Mouse (Mus musculus) MEL (cell line): ENCODE results near the gene Pml. TPM values are rescaled to one million over a fixed set of nuclear protein-coding genes. Genes with fewer than 3 reads are reported as not detected.

Experiments used
- DNase-seq: peaks from one replicate; pipeline ENCODE4 v3.0.0; 2011; ENCODE audit warnings: low read depth, low spot score
- H3K27ac ChIP-seq: 2 replicates; pipeline ENCODE4 v1.5.1; 2012; ENCODE audit warnings: low read depth, mild to moderate bottlenecking, control low read depth, low read length, moderate library complexity; ENCODE audit not compliant: control insufficient read depth
- H3K27me3 ChIP-seq, 2 experiments: fragments of 150-350 bp in 1 of 2; sonication (generic) in 1 of 2; 2 replicates each; pipeline ENCODE4 v1.6.1; 2012; ENCODE audit warnings: low read length in 2 of 2, mild to moderate bottlenecking in 2 of 2, improper control_type of control experiment in 1 of 2, moderate library complexity in 1 of 2; ENCODE audit not compliant: insufficient read depth in 2 of 2, control insufficient read depth in 1 of 2
- H3K36me3 ChIP-seq, 2 experiments: 2 replicates each; pipeline ENCODE4 v1.6.1; 2012 to 2014; ENCODE audit warnings: low read length in 2 of 2, improper control_type of control experiment in 1 of 2, inconsistent platforms in 1 of 2, mild to moderate bottlenecking in 1 of 2; ENCODE audit not compliant: insufficient read depth in 2 of 2, control insufficient read depth in 1 of 2
- H3K4me1 ChIP-seq, 2 experiments: fragments of 150-350 bp in 1 of 2; sonication (generic) in 1 of 2; 2 replicates each; pipeline ENCODE4 v1.6.1; 2012; ENCODE audit warnings: low read length in 2 of 2, improper control_type of control experiment in 1 of 2, mild to moderate bottlenecking in 1 of 2; ENCODE audit not compliant: insufficient read depth in 2 of 2, control insufficient read depth in 1 of 2
- H3K4me3 ChIP-seq, 2 experiments: fragments of 150-350 bp in 1 of 2; sonication (generic) in 1 of 2; 2 replicates each; pipeline ENCODE4 v1.5.1; 2012; ENCODE audit warnings: low read depth in 2 of 2, low read length in 2 of 2, mild to moderate bottlenecking in 2 of 2, moderate library complexity in 2 of 2, control low read depth in 1 of 2, improper control_type of control experiment in 1 of 2; ENCODE audit not compliant: control insufficient read depth in 1 of 2, insufficient read depth in 1 of 2
- H3K79me2 ChIP-seq: 2 replicates; pipeline ENCODE4 v1.6.1; 2012; ENCODE audit warnings: mild to moderate bottlenecking, low read length, moderate library complexity; ENCODE audit not compliant: control insufficient read depth, poor library complexity, insufficient read depth
- H3K9ac ChIP-seq: 2 replicates; pipeline ENCODE4 v1.6.1; 2012; ENCODE audit warnings: low read depth, mild to moderate bottlenecking, control low read depth, low read length, moderate library complexity; ENCODE audit not compliant: control insufficient read depth, poor library complexity, severe bottlenecking
- H3K9me3 ChIP-seq: fragments of 150-350 bp; sonication (generic); replicated peaks from 2 replicates; pipeline ENCODE4 v1.6.1; 2012; ENCODE audit warnings: mild to moderate bottlenecking, low read length, improper control_type of control experiment, moderate library complexity; ENCODE audit not compliant: insufficient read depth
- CHD1 ChIP-seq: IDR thresholded peaks from 2 replicates; pipeline ENCODE4 v1.6.1; 2012; ENCODE audit warnings: low read depth, mild to moderate bottlenecking, inconsistent platforms, low read length, improper control_type of control experiment
- CHD2 ChIP-seq: IDR thresholded peaks from 2 replicates; pipeline ENCODE4 v1.6.1; 2011; ENCODE audit warnings: low read length, improper control_type of control experiment
- CTCF ChIP-seq, 3 experiments: IDR thresholded peaks in 2 of 3; conservative IDR thresholded peaks in 1 of 3; 2 replicates each; pipeline ENCODE4 v1.5.1; 2011 to 2012; ENCODE audit warnings: low read length in 3 of 3, low read depth in 2 of 3, mild to moderate bottlenecking in 2 of 3, improper control_type of control experiment in 1 of 3, inconsistent platforms in 1 of 3, mixed read lengths in 1 of 3, moderate library complexity in 1 of 3; ENCODE audit not compliant: control insufficient read depth in 1 of 3, insufficient read depth in 1 of 3, poor library complexity in 1 of 3, severe bottlenecking in 1 of 3
- E2F4 ChIP-seq: IDR thresholded peaks from 2 replicates; pipeline ENCODE4 v1.6.1; 2011; ENCODE audit warnings: low read depth, low read length, improper control_type of control experiment, borderline replicate concordance
- GABPA ChIP-seq: IDR thresholded peaks from 2 replicates; pipeline ENCODE4 v1.6.1; 2012; ENCODE audit warnings: low read depth, mild to moderate bottlenecking, inconsistent platforms, low read length, improper control_type of control experiment, moderate library complexity
- GATA1 ChIP-seq: IDR thresholded peaks from 2 replicates; pipeline ENCODE4 v1.6.1; 2011; ENCODE audit warnings: low read depth, low read length, improper control_type of control experiment
- HCFC1 ChIP-seq: IDR thresholded peaks from 2 replicates; pipeline ENCODE4 v1.6.1; 2012; ENCODE audit warnings: low read depth, mild to moderate bottlenecking, inconsistent platforms, low read length, improper control_type of control experiment, moderate library complexity
- JUND ChIP-seq: IDR thresholded peaks from 2 replicates; pipeline ENCODE4 v1.6.1; 2011; ENCODE audit warnings: low read depth, mild to moderate bottlenecking, improper control_type of control experiment, low read length
- KAT2A ChIP-seq: conservative IDR thresholded peaks from 2 replicates; pipeline ENCODE4 v1.6.1; 2012; ENCODE audit warnings: low read depth, low read length, improper control_type of control experiment, inconsistent platforms
- MAX ChIP-seq: IDR thresholded peaks from 2 replicates; pipeline ENCODE4 v1.6.1; 2011; ENCODE audit warnings: low read length, improper control_type of control experiment
- MEF2A ChIP-seq: IDR thresholded peaks from 2 replicates; pipeline ENCODE4 v1.6.1; 2014; ENCODE audit warnings: low read depth, mild to moderate bottlenecking, inconsistent platforms, low read length, improper control_type of control experiment; ENCODE audit not compliant: poor library complexity, insufficient replicate concordance, severe bottlenecking; ENCODE audit errors: extremely low read depth
- NELFE ChIP-seq: IDR thresholded peaks from 2 replicates; pipeline ENCODE4 v1.6.1; 2011; ENCODE audit warnings: low read depth, low read length, improper control_type of control experiment
- POLR2AphosphoS2 ChIP-seq: IDR thresholded peaks from 2 replicates; pipeline ENCODE4 v1.6.1; 2011; ENCODE audit warnings: low read length, improper control_type of control experiment
- SIN3A ChIP-seq: IDR thresholded peaks from 2 replicates; pipeline ENCODE4 v1.6.1; 2012; ENCODE audit warnings: low read length, improper control_type of control experiment, inconsistent platforms
- TAL1 ChIP-seq: IDR thresholded peaks from 2 replicates; pipeline ENCODE4 v1.6.1; 2012; ENCODE audit warnings: mild to moderate bottlenecking, inconsistent platforms, low read length, moderate library complexity, mixed read lengths
- UBTF ChIP-seq: IDR thresholded peaks from 2 replicates; pipeline ENCODE4 v1.6.1; 2012; ENCODE audit warnings: low read depth, mild to moderate bottlenecking, inconsistent platforms, low read length, improper control_type of control experiment, moderate library complexity, borderline replicate concordance; ENCODE audit not compliant: insufficient read depth
- ZC3H11A ChIP-seq: IDR thresholded peaks from 2 replicates; pipeline ENCODE4 v1.6.1; 2012; ENCODE audit warnings: low read depth, mild to moderate bottlenecking, inconsistent platforms, low read length, improper control_type of control experiment
- ZKSCAN1 ChIP-seq: IDR thresholded peaks from 2 replicates; pipeline ENCODE4 v1.6.1; 2012; ENCODE audit warnings: low read depth, mild to moderate bottlenecking, inconsistent platforms, low read length, improper control_type of control experiment, moderate library complexity
- ZMIZ1 ChIP-seq: IDR thresholded peaks from 2 replicates; pipeline ENCODE4 v1.6.1; 2012; ENCODE audit warnings: low read depth, mild to moderate bottlenecking, inconsistent platforms, low read length, improper control_type of control experiment, moderate library complexity
- ZNF384 ChIP-seq: IDR thresholded peaks from 2 replicates; pipeline ENCODE4 v1.6.1; 2012; ENCODE audit warnings: low read depth, mild to moderate bottlenecking, inconsistent platforms, low read length, improper control_type of control experiment
- polyA plus RNA-seq, 2 experiments: library from polyadenylated mRNA; stranded (reverse) in 1 of 2; unstranded in 1 of 2; fragments of >175 nt in 1 of 2; fragments of >200 nt in 1 of 2; gene quantifications; 2 replicates each; pipeline versions ENCODE4 v1.2.1 to v1.2.4; 2012; ENCODE audit warnings: low replicate concordance in 2 of 2, low read depth in 1 of 2; ENCODE audit not compliant: insufficient read length in 2 of 2, insufficient read depth in 1 of 2, missing spikeins in 1 of 2
- total RNA-seq: library from RNA; depleted of rRNA; stranded (reverse); fragments of 300-350 nt; gene quantifications from 2 replicates; pipeline ENCODE4 v1.2.3, GENCODE M21; 2012

Pml gene
- total and polyA plus RNA-seq, 3 experiments: 25.2 to 56.6 TPM; not detected in 1

GRCm38 (mm10) chr9:58210304-58210627 is 39.3 kb downstream of the Pml start:
- Histone ChIP-seq H3K4me1 (peaks cover 7 to 35% of the 10 kb centered on the region in 2 experiments), H3K79me2 (no peaks in the 10 kb centered on the region), H3K27me3 (no peaks in the 10 kb centered on the region), H3K27ac (no peak overlapping the region), H3K9me3 (no peaks in the 10 kb centered on the region), H3K4me3 (no peak overlapping the region), H3K9ac (no peak overlapping the region), H3K36me3 (peaks cover 0 to 22% of the 10 kb centered on the region in 2 experiments; a peak in 2 of 4 replicates)
- DNase-seq: no peak
- TF ChIP-seq CHD2: no peak
- TF ChIP-seq ZKSCAN1: no peak
- no peak for TF ChIP-seq SIN3A
- TF ChIP-seq UBTF: no peak
- no peak for TF ChIP-seq HCFC1
- no peak for TF ChIP-seq MAX
- TF ChIP-seq GABPA: no peak
- no peak for TF ChIP-seq GATA1
- no peak for TF ChIP-seq NELFE
- no peak for TF ChIP-seq POLR2AphosphoS2
- TF ChIP-seq MEF2A: no peak
- no peak for TF ChIP-seq ZC3H11A
- no peak for TF ChIP-seq TAL1

- H3K9ac ChIP-seq: no peak overlapping the region
- H3K4me1 ChIP-seq: peaks cover 7 to 30% of the 10 kb centered on the region in 2 experiments
- H3K79me2 ChIP-seq: no peaks in the 10 kb centered on the region
- H3K27ac ChIP-seq: no peak overlapping the region
- H3K4me3 ChIP-seq: no peak overlapping the region
- H3K27me3 ChIP-seq: no peaks in the 10 kb centered on the region
- H3K36me3 ChIP-seq: peaks cover 0 to 17% of the 10 kb centered on the region in 2 experiments; a peak in 2 of 4 replicates
- no peaks in the 10 kb centered on the region for H3K9me3 ChIP-seq
- TF ChIP-seq POLR2AphosphoS2: no peak
- TF ChIP-seq ZNF384: peak; percentile 73
- DNase-seq: no peak
Measured at GRCm38 (mm10) chr9:58209462-58210303, 39.9 kb downstream of the Pml start.

GRCm38 (mm10) chr9:58206013-58206412 is 43.6 kb downstream of the Pml start:
- Histone ChIP-seq H3K9me3 (no peaks in the 10 kb centered on the region), H3K27me3 (no peaks in the 10 kb centered on the region), H3K27ac (no peak overlapping the region), H3K4me1 (peaks cover 0 to 19% of the 10 kb centered on the region in 2 experiments; a peak in 3 of 4 replicates), H3K36me3 (peaks cover 0 to 6% of the 10 kb centered on the region in 2 experiments; a peak in 2 of 4 replicates), H3K4me3 (no peak overlapping the region), H3K79me2 (no peaks in the 10 kb centered on the region), H3K9ac (no peak overlapping the region)
- TF ChIP-seq JUND: no peak
- no peak for TF ChIP-seq KAT2A
- TF ChIP-seq E2F4: no peak
- TF ChIP-seq CTCF (IDR thresholded peaks at IDR 0.05 in 2 of 3, conservative IDR thresholded peaks at IDR 0.05 in 1 of 3; ENCODE audit: control insufficient read depth in 1 of 3, insufficient read depth in 1 of 3, low read depth in 2 of 3, low read length in 3 of 3, poor library complexity in 1 of 3, severe bottlenecking in 1 of 3): no peak
- TF ChIP-seq CHD2: no peak
- TF ChIP-seq ZMIZ1: no peak
- no peak for TF ChIP-seq CHD1
- no peak for DNase-seq
